Mouse (Mus musculus) myocyte (in vitro differentiated cells): ENCODE results near the gene Stab2. TPM values are rescaled to one million over a fixed set of nuclear protein-coding genes. Genes with fewer than 3 reads are reported as not detected.

Experiments used
- H3K27me3 ChIP-seq: one replicate; pipeline ENCODE4 v1.6.1; 2011; ENCODE audit not compliant: control insufficient read depth, insufficient read depth, insufficient read length
- H3K36me3 ChIP-seq: one replicate; pipeline ENCODE4 v1.6.1; 2011; ENCODE audit not compliant: control insufficient read depth, insufficient read depth
- H3K4me2 ChIP-seq: one replicate; pipeline ENCODE4 v1.6.1; 2011; ENCODE audit warnings: low read depth, control low read depth
- H3K4me3 ChIP-seq: one replicate; pipeline ENCODE4 v1.5.1; 2011; ENCODE audit warnings: mild to moderate bottlenecking, control low read depth, moderate library complexity
- H3K79me2 ChIP-seq: one replicate; pipeline ENCODE4 v1.6.1; 2011; ENCODE audit not compliant: control insufficient read depth, insufficient read depth
- H3ac ChIP-seq: one replicate; pipeline ENCODE4 v1.6.1; 2011; ENCODE audit not compliant: control insufficient read depth, insufficient read length
- CEBPB ChIP-seq: IDR thresholded peaks from 2 replicates; pipeline ENCODE4 v1.6.1; 2011; ENCODE audit warnings: mild to moderate bottlenecking, moderate library complexity; ENCODE audit not compliant: poor library complexity, insufficient read depth, severe bottlenecking
- E2F4 ChIP-seq: IDR thresholded peaks from one replicate; pipeline ENCODE4 v1.6.1; 2011; ENCODE audit warnings: mild to moderate bottlenecking, control low read depth, moderate library complexity; ENCODE audit not compliant: insufficient read depth
- MAX ChIP-seq: IDR thresholded peaks from one replicate; pipeline ENCODE4 v1.6.1; 2011; ENCODE audit warnings: low read depth, mild to moderate bottlenecking, control low read depth
- MYOD1 ChIP-seq, 3 experiments: IDR thresholded peaks; one replicate each; pipeline ENCODE4 v1.6.1; 2011; ENCODE audit warnings: control low read depth in 2 of 3, low read depth in 2 of 3, mild to moderate bottlenecking in 2 of 3, moderate library complexity in 1 of 3; ENCODE audit not compliant: insufficient read length in 2 of 3, control insufficient read depth in 1 of 3
- MYOG ChIP-seq, 3 experiments: IDR thresholded peaks; one replicate each; pipeline ENCODE4 v1.6.1; 2011; ENCODE audit warnings: control low read depth in 2 of 3, low read depth in 2 of 3, mild to moderate bottlenecking in 2 of 3; ENCODE audit not compliant: insufficient read length in 2 of 3, control insufficient read depth in 1 of 3, insufficient read depth in 1 of 3
- POLR2A ChIP-seq: IDR thresholded peaks from one replicate; pipeline ENCODE4 v1.6.1; 2011; ENCODE audit warnings: low read depth, mild to moderate bottlenecking, control low read depth, moderate library complexity; ENCODE audit not compliant: insufficient read length
- POLR2AphosphoS2 ChIP-seq: IDR thresholded peaks from one replicate; pipeline ENCODE4 v1.6.1; 2011; ENCODE audit warnings: low read depth, control low read depth; ENCODE audit not compliant: insufficient read length
- REST ChIP-seq: IDR thresholded peaks from one replicate; pipeline ENCODE4 v1.6.1; 2011; ENCODE audit warnings: mild to moderate bottlenecking, control low read depth, moderate library complexity; ENCODE audit not compliant: insufficient read depth, insufficient read length
- SRF ChIP-seq: IDR thresholded peaks from one replicate; pipeline ENCODE4 v1.6.1; 2011; ENCODE audit warnings: low read depth; ENCODE audit not compliant: control insufficient read depth, insufficient read length
- TCF12 ChIP-seq: IDR thresholded peaks from one replicate; pipeline ENCODE4 v1.6.1; 2011; ENCODE audit warnings: mild to moderate bottlenecking, control low read depth; ENCODE audit not compliant: poor library complexity, insufficient read depth, severe bottlenecking
- TCF3 ChIP-seq: IDR thresholded peaks from one replicate; pipeline ENCODE4 v1.6.1; 2011; ENCODE audit warnings: low read depth, control low read depth; ENCODE audit not compliant: insufficient read length
- USF1 ChIP-seq: IDR thresholded peaks from one replicate; pipeline ENCODE4 v1.6.1; 2011; ENCODE audit warnings: low read depth, mild to moderate bottlenecking, control low read depth, moderate library complexity
- polyA plus RNA-seq: library from polyadenylated mRNA; unstranded; fragments of >200 nt; fragmentation: generic; extraction: Trizol; gene quantifications from one replicate; pipeline ENCODE4 v1.2.1, GENCODE M21; 2012; ENCODE audit warnings: missing spikeins

Gene Stab2
- polyA plus RNA-seq, 1 experiment: 0.17 TPM

GRCm38 (mm10) chr10:86891066-86891465 lies 116.8 kb downstream of the Stab2 start:
- TF ChIP-seq TCF3 (no peak), E2F4 (no peak), TCF12 (no peak), MYOG (IDR thresholded peaks at IDR 0.05; ENCODE audit: control insufficient read depth in 1 of 3, insufficient read depth in 1 of 3, insufficient read length in 2 of 3, low read depth in 2 of 3) (no peak), CEBPB (no peak), POLR2A (no peak), MAX (no peak), SRF (no peak), MYOD1 (IDR thresholded peaks at IDR 0.05; ENCODE audit: control insufficient read depth in 1 of 3, insufficient read length in 2 of 3, low read depth in 2 of 3) (no peak), USF1 (no peak), POLR2AphosphoS2 (no peak), REST (no peak)
- H3K27me3 ChIP-seq: no peaks in the 10 kb centered on the region
- no peak overlapping the region for H3ac ChIP-seq
- H3K36me3 ChIP-seq: no peaks in the 10 kb centered on the region
- no peaks in the 10 kb centered on the region for H3K79me2 ChIP-seq
- no peak overlapping the region for H3K4me3 ChIP-seq
- H3K4me2 ChIP-seq: no peak overlapping the region

- no peak overlapping the region for H3K4me3 ChIP-seq
- no peaks in the 10 kb centered on the region for H3K36me3 ChIP-seq
- H3K27me3 ChIP-seq: no peaks in the 10 kb centered on the region
- peak in 2 of 3 experiments; percentile 19 to 50 for TF ChIP-seq MYOG (IDR thresholded peaks at IDR 0.05; ENCODE audit: control insufficient read depth in 1 of 3, insufficient read depth in 1 of 3, insufficient read length in 2 of 3, low read depth in 2 of 3)
- TF ChIP-seq POLR2A: no peak
- peak in 1 of 3 experiments; percentile 62 for TF ChIP-seq MYOD1 (IDR thresholded peaks at IDR 0.05; ENCODE audit: control insufficient read depth in 1 of 3, insufficient read length in 2 of 3, low read depth in 2 of 3)
- no peaks in the 10 kb centered on the region for H3K79me2 ChIP-seq
- no peak overlapping the region for H3K4me2 ChIP-seq
- H3ac ChIP-seq: no peak overlapping the region
These were observed 117.5 kb downstream of the Stab2 start for GRCm38 (mm10) chr10:86890166-86890930.

GRCm38 (mm10) chr10:86889440-86889839 lies 118.4 kb downstream of the Stab2 start:
- Histone ChIP-seq H3K27me3 (no peaks in the 10 kb centered on the region), H3K4me2 (no peak overlapping the region), H3K4me3 (no peak overlapping the region), H3ac (no peak overlapping the region), H3K36me3 (no peaks in the 10 kb centered on the region), H3K79me2 (no peaks in the 10 kb centered on the region)
- TF ChIP-seq USF1 (no peak), POLR2A (no peak), MYOG (IDR thresholded peaks at IDR 0.05; ENCODE audit: control insufficient read depth in 1 of 3, insufficient read depth in 1 of 3, insufficient read length in 2 of 3, low read depth in 2 of 3) (no peak), SRF (no peak), TCF12 (no peak), MAX (no peak), TCF3 (no peak), POLR2AphosphoS2 (no peak)

- TF ChIP-seq CEBPB (no peak), POLR2AphosphoS2 (no peak), MYOG (IDR thresholded peaks at IDR 0.05; ENCODE audit: control insufficient read depth in 1 of 3, insufficient read depth in 1 of 3, insufficient read length in 2 of 3, low read depth in 2 of 3) (no peak), REST (no peak), SRF (no peak), MYOD1 (IDR thresholded peaks at IDR 0.05; ENCODE audit: control insufficient read depth in 1 of 3, insufficient read length in 2 of 3, low read depth in 2 of 3) (no peak), TCF12 (no peak), MAX (no peak), E2F4 (no peak), POLR2A (no peak), USF1 (no peak), TCF3 (no peak)
- Histone ChIP-seq H3K79me2 (no peaks in the 10 kb centered on the region), H3K36me3 (no peaks in the 10 kb centered on the region), H3K4me2 (no peak overlapping the region), H3K27me3 (no peaks in the 10 kb centered on the region), H3K4me3 (no peak overlapping the region), H3ac (no peak overlapping the region)
These were observed 121.4 kb downstream of the Stab2 start for GRCm38 (mm10) chr10:86886434-86886833.

DNA sequence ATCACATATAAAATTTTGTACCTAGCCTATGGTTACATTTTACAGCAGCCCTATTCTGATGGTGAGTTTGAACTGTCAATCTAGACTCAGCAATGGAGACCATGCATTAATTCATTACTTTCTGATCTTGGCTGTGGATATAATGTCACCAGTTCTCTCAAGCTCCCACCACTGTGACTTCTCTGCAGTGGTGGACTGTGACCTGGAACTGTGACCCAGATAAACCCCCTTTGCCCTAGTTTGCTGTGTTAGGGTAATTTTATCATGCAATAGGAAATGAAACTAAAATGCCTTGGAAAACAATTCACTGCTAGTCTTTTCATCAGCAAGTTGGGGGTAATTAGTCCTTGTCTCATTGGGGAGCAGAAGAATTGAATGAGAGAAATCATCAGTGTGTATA lies 126.4 kb downstream of the Stab2 start:
- Histone ChIP-seq H3ac (no peak overlapping the region), H3K4me3 (no peak overlapping the region), H3K27me3 (no peaks in the 10 kb centered on the region), H3K4me2 (no peak overlapping the region), H3K79me2 (no peaks in the 10 kb centered on the region), H3K36me3 (no peaks in the 10 kb centered on the region)
- TF ChIP-seq MYOG (IDR thresholded peaks at IDR 0.05; ENCODE audit: control insufficient read depth in 1 of 3, insufficient read depth in 1 of 3, insufficient read length in 2 of 3, low read depth in 2 of 3): no peak
- TF ChIP-seq MAX: no peak
- TF ChIP-seq POLR2AphosphoS2: no peak
- TF ChIP-seq TCF12: no peak
- no peak for TF ChIP-seq POLR2A
- no peak for TF ChIP-seq CEBPB
- no peak for TF ChIP-seq MYOD1 (IDR thresholded peaks at IDR 0.05; ENCODE audit: control insufficient read depth in 1 of 3, insufficient read length in 2 of 3, low read depth in 2 of 3)
- no peak for TF ChIP-seq SRF
- TF ChIP-seq REST: no peak
- no peak for TF ChIP-seq E2F4
- TF ChIP-seq TCF3: no peak
- TF ChIP-seq USF1: no peak
